Mouse (Mus musculus): ENCODE measurements around the gene Il16.

GRCm38 (mm10) chr7:83744250-83744649, 1.3 kb downstream of the Il16 start:
- TF ChIP-seq CTCF (IDR thresholded peaks at IDR 0.05; ENCODE audit: extremely low read depth, insufficient read depth, low read length) = no peak
- TF ChIP-seq POLR2A (IDR thresholded peaks at IDR 0.05; ENCODE audit: extremely low read depth, insufficient read depth, low read length) = no peak

Data from cortical plate, adult 2 months (tissue).